Mouse (Mus musculus) heart, embryonic 16.5 days (tissue): ENCODE measurements around the gene Atg7. TPM values are rescaled to one million over a fixed set of nuclear protein-coding genes. Genes with fewer than 3 reads are reported as not detected.
"Not testable (repeated sequence)": the region's sequence is repeated elsewhere in the genome, so short reads cannot be mapped to it uniquely, and the experiment has no call there.

Experiments used
- ATAC-seq: fragments of 200-750 bp; cut with Nextera tagmentation; replicated peaks from 2 replicates; pipeline ENCODE4 v1.8.0; 2017; ENCODE audit warnings: moderate number of reproducible peaks; ENCODE audit not compliant: insufficient read depth, low FRiP score; ENCODE audit errors: extremely low read depth
- H3K27ac ChIP-seq: fragments of 300-500 bp; sonication (generic); 2 replicates; pipeline ENCODE4 v1.5.1; 2014; ENCODE audit warnings: mild to moderate bottlenecking, low read length, control low read depth, moderate library complexity
- H3K27me3 ChIP-seq: fragments of 300-500 bp; sonication (generic); 2 replicates; pipeline ENCODE4 v1.6.1; 2014; ENCODE audit warnings: low read length, mixed read lengths; ENCODE audit not compliant: control insufficient read depth, insufficient read depth
- H3K36me3 ChIP-seq: fragments of 300-500 bp; sonication (generic); 2 replicates; pipeline ENCODE4 v1.6.1; 2014; ENCODE audit not compliant: control insufficient read depth, insufficient read depth
- H3K4me1 ChIP-seq: fragments of 300-500 bp; sonication (generic); 2 replicates; pipeline ENCODE4 v1.6.1; 2014; ENCODE audit warnings: low read length, mixed read lengths; ENCODE audit not compliant: control insufficient read depth, insufficient read depth
- H3K4me2 ChIP-seq: fragments of 300-500 bp; sonication (generic); 2 replicates; pipeline ENCODE4 v1.6.1; 2014; ENCODE audit warnings: low read depth, mild to moderate bottlenecking, control low read depth, low read length
- H3K4me3 ChIP-seq: fragments of 300-500 bp; sonication (generic); 2 replicates; pipeline ENCODE4 v1.5.1; 2014; ENCODE audit warnings: mild to moderate bottlenecking, control low read depth, low read length
- H3K9ac ChIP-seq: fragments of 300-500 bp; sonication (generic); 2 replicates; pipeline ENCODE4 v1.6.1; 2014; ENCODE audit warnings: low read length, control low read depth
- H3K9me3 ChIP-seq: fragments of 300-500 bp; sonication (generic); replicated peaks from 2 replicates; pipeline ENCODE4 v1.6.1; 2016; ENCODE audit warnings: low read length; ENCODE audit not compliant: control insufficient read depth
- WGBS: fragments of 180-500 bp; shearing (Covaris S2); extraction: QIAGEN DNeasy Blood & Tissue Kit; methylation state at CpG from one replicate; pipeline ENCODE4 v1.1.7; 2014; 5-methylcytosine and 5-hydroxymethylcytosine counted together
- polyA plus RNA-seq: library from polyadenylated mRNA; unstranded; fragments of >200 nt; fragmentation: Nextera tagmentation; extraction: Ambion mirVana; gene quantifications from 2 replicates; pipeline ENCODE4 v1.2.1, GENCODE M21; 2015

The Atg7 gene
- polyA plus RNA-seq, result 16.7 and 17.1 TPM in 2 replicates

DNA sequence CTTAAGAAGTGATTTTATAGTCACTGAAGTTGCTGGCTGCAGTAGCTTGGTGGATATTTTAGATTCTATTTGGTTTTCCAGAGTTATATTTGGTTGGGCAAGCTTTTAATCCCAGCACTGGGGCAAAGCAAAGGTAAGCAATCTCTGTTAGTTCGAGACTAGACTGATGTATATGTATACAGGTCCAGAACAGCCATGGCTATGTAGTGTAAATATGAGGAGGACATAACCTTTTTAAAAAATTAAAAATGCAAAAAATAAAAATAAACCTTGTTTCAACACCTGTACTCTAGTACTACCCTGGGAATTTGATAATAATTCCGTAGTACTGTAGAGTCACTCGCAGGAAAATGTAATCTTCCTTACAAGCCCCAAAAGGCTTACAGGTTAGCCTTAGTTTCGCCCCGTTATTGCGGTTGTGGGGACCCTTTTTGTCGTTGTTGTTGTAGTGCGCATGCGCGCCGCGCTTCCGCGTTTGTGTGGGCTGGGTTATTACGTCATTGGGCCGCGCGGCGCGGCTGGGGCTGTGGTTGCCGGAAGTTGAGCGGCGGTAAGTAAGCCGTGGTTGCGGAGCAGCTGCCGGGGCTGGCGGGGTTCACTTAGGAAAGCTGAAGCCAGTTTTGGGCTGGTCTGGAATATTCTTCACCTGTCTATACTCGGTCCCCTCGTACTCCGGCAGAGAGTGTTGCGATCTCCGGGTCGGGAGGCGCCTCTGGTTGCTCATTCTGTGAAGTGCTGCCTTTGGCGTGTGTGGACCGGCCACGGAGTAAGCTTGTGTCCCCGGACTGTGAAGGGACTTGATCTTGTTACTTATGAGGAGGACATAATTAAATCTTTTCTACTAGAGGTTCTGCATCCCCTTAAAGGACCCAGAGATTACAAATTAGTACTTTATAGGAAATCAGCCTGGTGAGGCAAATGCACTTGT, at the start of gene Atg7:
Atg7 (plus strand) TSS at position 497 of the 928 bp plus-strand sequence.
- Histone ChIP-seq H3K4me1 (peaks cover 5% of the 10 kb centered on the region), H3K27ac (peak within 1 kb of the TSS; percentile 62), H3K4me2 (peak within 1 kb of the TSS; percentile 92), H3K27me3 (no peaks in the 10 kb centered on the region), H3K9me3 (no peaks in the 10 kb centered on the region), H3K36me3 (no peaks in the 10 kb centered on the region), H3K9ac (peak within 1 kb of the TSS; percentile 90), H3K4me3 (peak within 1 kb of the TSS; percentile 92)
- WGBS, result under 1% methylated on average over 38 of the region's 38 CpGs
- ATAC-seq, result peak; percentile 77

DNA sequence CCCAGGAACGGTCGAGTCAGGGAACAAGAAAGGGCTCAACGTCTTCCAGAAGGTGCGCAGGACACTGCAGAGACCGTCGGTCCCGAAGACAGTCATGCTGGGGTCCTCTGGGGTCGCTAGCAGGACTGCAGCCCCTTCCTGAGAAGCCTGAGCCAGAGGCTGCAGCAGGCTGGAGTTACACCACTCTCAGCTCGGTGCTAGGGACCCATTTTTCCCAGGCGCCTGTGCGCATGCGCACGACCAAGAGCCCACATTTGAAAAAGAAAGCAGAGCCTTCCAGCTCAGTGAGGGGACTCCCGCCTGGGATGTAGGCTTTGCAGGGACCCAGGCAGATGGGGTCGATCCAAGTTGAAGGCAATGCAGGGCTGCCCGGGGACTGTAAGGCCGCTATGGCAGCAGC, 28.8 kb upstream of the Atg7 start:
- ATAC-seq, H3K27me3 ChIP-seq, H3K36me3 ChIP-seq, H3K4me3 ChIP-seq, H3K27ac ChIP-seq, H3K4me1 ChIP-seq, H3K9me3 ChIP-seq, H3K4me2 ChIP-seq, H3K9ac ChIP-seq: not testable (repeated sequence)
- 8% methylated on average over 5 of the region's 17 CpGs for WGBS

DNA sequence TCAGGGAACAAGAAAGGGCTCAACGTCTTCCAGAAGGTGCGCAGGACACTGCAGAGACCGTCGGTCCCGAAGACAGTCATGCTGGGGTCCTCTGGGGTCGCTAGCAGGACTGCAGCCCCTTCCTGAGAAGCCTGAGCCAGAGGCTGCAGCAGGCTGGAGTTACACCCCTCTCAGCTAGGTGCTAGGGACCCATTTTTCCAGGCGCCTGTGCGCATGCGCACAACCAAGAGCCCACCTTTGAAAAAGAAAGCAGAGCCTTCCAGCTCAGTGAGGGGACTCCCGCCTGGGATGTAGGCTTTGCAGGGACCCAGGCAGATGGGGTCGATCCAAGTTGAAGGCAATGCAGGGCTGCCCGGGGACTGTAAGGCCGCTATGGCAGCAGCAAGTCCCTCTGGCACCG, 9.0 kb upstream of the Atg7 start:
- WGBS, result no CpG with 5 or more reads among the region's 14 CpGs

DNA sequence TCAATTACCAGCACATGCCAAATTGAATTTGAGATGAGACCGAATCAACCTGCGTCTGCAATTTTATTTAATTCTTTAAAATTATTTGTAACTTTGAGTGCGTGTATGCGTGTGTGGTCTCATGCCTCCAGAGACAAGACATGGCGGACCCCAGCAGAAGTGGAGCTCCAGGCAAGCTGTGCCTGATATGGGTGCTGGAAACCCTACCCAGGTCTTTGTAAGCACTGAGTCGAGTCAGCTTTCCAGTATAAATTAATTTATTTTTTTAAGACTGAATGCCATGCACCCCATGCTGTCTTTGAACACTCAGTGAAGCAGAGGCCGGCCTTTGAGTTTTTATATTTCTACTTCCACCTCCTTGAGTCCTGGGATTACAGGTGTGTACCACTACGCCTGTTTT, 819 bp downstream of the Atg7 start:
- WGBS, result 45% methylated on average over 8 of the region's 8 CpGs
- H3K9me3 ChIP-seq, result no peaks in the 10 kb centered on the region
- no peak for ATAC-seq
- no peaks in the 10 kb centered on the region for H3K36me3 ChIP-seq
- peak overlapping the region; percentile 92 for H3K4me3 ChIP-seq
- H3K9ac ChIP-seq, result peak overlapping the region; percentile 90
- H3K27me3 ChIP-seq, result no peaks in the 10 kb centered on the region
- peak overlapping the region; percentile 92 for H3K4me2 ChIP-seq
- peaks cover 5% of the 10 kb centered on the region for H3K4me1 ChIP-seq
- no peak overlapping the region for H3K27ac ChIP-seq

More for the DNA sequence above, 9.0 kb upstream of the Atg7 start:
- not testable (repeated sequence) for H3K36me3 ChIP-seq, H3K4me1 ChIP-seq, ATAC-seq, H3K27ac ChIP-seq, H3K9me3 ChIP-seq, H3K4me3 ChIP-seq, H3K27me3 ChIP-seq, H3K9ac ChIP-seq, H3K4me2 ChIP-seq

DNA sequence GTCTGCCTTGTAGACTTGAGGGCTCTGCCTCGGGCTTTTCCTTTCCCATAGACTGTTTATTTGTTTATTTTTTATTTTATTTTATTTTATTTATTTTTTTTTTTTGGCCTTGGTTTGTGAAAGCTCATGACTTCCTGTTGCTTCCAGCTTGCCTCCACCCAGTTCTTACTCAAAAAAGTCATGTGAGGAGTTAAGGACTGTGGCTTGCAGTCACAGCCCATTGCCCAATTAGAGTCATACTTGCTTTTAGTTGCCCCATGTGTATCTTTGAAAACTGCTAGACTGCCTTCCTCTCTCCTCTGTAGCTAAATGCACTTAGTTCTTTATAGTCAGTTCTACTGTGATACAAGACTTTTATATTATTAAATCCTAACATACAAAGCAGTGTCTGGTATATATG, 1.6 kb downstream of the Atg7 start:
- Histone ChIP-seq H3K4me3 (no peak overlapping the region), H3K36me3 (no peaks in the 10 kb centered on the region), H3K9ac (no peak overlapping the region), H3K4me2 (no peak overlapping the region), H3K9me3 (no peaks in the 10 kb centered on the region), H3K4me1 (peaks cover 5% of the 10 kb centered on the region), H3K27ac (no peak overlapping the region), H3K27me3 (no peaks in the 10 kb centered on the region)
- WGBS, result 84% methylated on average over 1 of the region's 1 CpGs
- no peak for ATAC-seq

DNA sequence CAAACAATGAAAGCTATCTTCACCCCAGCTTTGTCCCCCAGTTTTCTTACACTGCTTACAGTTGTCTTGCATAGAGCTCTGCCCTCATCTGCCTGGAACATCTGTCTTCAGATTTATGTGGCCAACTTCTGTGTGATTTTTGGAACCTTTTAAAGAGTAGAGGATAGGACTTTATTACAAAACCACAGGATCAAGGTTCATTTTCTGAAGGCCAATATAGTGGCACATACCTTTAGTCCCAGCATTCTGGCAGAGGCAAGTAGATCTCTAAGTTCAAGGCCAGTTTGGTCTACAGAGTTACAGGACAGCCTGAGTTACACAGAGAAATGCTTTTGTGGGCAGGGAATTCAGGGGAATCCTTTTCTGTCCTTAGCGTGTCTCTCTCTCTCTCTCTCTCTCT, 3.3 kb downstream of the Atg7 start:
- Histone ChIP-seq H3K27ac (no peak overlapping the region), H3K36me3 (no peaks in the 10 kb centered on the region), H3K4me1 (peaks cover 5% of the 10 kb centered on the region), H3K4me3 (no peak overlapping the region), H3K27me3 (no peaks in the 10 kb centered on the region), H3K9ac (no peak overlapping the region), H3K9me3 (no peaks in the 10 kb centered on the region), H3K4me2 (no peak overlapping the region)
- no peak for ATAC-seq
- 71% methylated on average over 1 of the region's 1 CpGs for WGBS

DNA sequence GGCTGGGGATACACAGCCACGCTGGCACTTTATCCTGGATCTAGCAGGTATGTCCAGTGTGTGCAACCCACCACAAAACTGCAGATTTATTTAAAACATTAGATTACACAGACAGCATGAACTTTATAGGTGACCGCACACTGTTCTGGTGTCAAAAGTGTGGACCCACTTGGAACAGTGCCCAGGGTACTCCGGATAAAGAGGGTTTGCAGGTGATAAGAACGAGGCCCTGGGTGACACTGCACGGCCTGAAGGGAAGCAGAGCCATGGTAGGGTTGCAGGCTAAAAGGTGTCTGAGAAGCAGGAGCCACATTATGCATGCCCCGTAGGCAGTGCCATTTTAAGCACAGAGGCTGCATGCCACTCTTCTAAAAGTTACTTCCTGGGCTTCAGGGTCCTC, 4.1 kb downstream of the Atg7 start:
- Histone ChIP-seq H3K27ac (no peak overlapping the region), H3K4me2 (no peak overlapping the region), H3K36me3 (no peaks in the 10 kb centered on the region), H3K9ac (no peak overlapping the region), H3K4me1 (peaks cover 5% of the 10 kb centered on the region), H3K9me3 (no peaks in the 10 kb centered on the region), H3K27me3 (no peaks in the 10 kb centered on the region), H3K4me3 (no peak overlapping the region)
- 42% methylated on average over 6 of the region's 6 CpGs for WGBS
- no peak for ATAC-seq

DNA sequence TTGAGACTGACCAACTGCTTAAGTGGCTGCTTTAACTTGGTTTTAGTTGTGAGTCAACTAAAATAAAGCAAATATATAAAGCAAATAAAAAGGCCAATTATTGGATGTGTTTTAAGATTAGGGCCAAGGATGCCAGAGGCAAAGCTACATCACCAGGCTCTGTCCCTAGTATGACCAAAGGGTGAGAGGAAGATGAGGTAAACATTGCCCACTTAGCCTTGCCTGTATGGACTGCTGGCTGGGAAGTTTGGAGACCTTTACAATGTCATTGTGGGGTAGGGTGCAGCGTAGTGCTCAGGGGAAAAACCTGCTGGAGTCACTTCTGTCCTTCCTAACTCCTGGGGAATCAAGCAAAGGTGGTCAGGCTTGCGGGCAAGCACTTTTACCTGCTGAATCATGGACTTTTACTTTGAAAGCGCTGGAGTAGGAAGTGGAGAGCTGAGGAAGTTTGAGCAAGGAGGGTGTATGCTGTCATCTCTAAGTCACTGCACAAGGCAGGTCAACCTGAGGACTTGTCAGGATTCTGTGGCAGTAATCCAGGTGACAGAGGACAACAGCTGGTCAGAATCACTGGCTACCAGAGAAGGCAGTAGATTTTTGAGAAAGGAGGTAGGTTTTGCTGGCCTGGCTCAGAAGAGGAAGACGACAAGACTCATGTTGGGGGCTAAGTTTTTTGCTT, 5.6 kb downstream of the Atg7 start:
- no peak overlapping the region for H3K4me2 ChIP-seq
- no peak overlapping the region for H3K4me3 ChIP-seq
- H3K27me3 ChIP-seq, result no peaks in the 10 kb centered on the region
- 84% methylated on average over 4 of the region's 4 CpGs for WGBS
- ATAC-seq, result no peak
- no peak overlapping the region for H3K27ac ChIP-seq
- no peaks in the 10 kb centered on the region for H3K9me3 ChIP-seq
- peaks cover 5% of the 10 kb centered on the region for H3K4me1 ChIP-seq
- H3K36me3 ChIP-seq, result no peaks in the 10 kb centered on the region
- H3K9ac ChIP-seq, result no peak overlapping the region

DNA sequence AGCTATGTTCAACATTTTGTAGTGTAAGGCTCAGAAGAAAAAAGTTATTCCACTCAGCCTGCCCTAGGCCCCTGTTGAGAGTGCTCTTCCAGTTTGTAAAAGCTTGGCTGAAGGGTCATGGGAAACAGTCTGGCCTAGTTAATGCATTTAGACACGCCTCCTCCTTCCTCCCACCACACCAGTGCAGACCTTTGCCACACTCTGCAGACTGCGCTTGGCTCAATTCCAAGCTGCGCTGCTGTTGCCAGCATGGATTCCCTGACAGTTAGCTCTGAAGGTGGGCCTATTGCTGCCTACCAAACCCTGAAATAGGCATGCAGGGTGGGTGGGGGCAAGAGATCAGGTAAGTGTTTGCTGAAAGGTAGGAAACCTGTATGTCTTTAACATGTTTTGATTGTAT, 9.3 kb downstream of the Atg7 start:
- Histone ChIP-seq H3K27me3 (no peaks in the 10 kb centered on the region), H3K27ac (no peak overlapping the region), H3K4me2 (no peak overlapping the region), H3K9me3 (no peaks in the 10 kb centered on the region), H3K4me3 (no peak overlapping the region), H3K36me3 (no peaks in the 10 kb centered on the region), H3K9ac (no peak overlapping the region), H3K4me1 (no peaks in the 10 kb centered on the region; the same call in 1 of the 2 replicates)
- 46% methylated on average over 3 of the region's 3 CpGs for WGBS
- ATAC-seq, result no peak
